Mouse (Mus musculus) c-Kit-positive CD71-positive TER-119-negative erythroid progenitor cells, embryonic 14.5 days (primary cell): ENCODE data around the gene Gjb3.

Source experiments
- DNase-seq: peaks from one replicate; pipeline ENCODE4 v3.0.0-alpha.2; 2013; ENCODE audit warnings: low read depth

The Gjb3 gene

GRCm38 (mm10) chr4:127334870-127335504 is 4.3 kb upstream of the Gjb3 start:
- no peak for DNase-seq

- no peak for DNase-seq
These were observed 527 bp upstream of the Gjb3 start for GRCm38 (mm10) chr4:127331171-127331570.

GRCm38 (mm10) chr4:127329751-127330150 is 893 bp downstream of the Gjb3 start:
- DNase-seq = no peak

- no peak for DNase-seq
These were observed 1.6 kb downstream of the Gjb3 start for GRCm38 (mm10) chr4:127329046-127329445.

- DNase-seq = no peak
These were observed 2.3 kb downstream of the Gjb3 start for GRCm38 (mm10) chr4:127328378-127328777.

GRCm38 (mm10) chr4:127327749-127328148 is 2.9 kb downstream of the Gjb3 start:
- DNase-seq = no peak

- no peak for DNase-seq
These were observed 3.4 kb downstream of the Gjb3 start for GRCm38 (mm10) chr4:127327258-127327657.

GRCm38 (mm10) chr4:127325276-127325675 is 5.4 kb downstream of the Gjb3 start:
- no peak for DNase-seq

- peak; percentile 51 for DNase-seq
These were observed 5.9 kb downstream of the Gjb3 start for GRCm38 (mm10) chr4:127324759-127325158.

- DNase-seq = no peak
These were observed 6.3 kb downstream of the Gjb3 start for GRCm38 (mm10) chr4:127324296-127324695.

- no peak for DNase-seq
These were observed 7.0 kb downstream of the Gjb3 start for GRCm38 (mm10) chr4:127323651-127324050.

GRCm38 (mm10) chr4:127319613-127320012 is 11.0 kb downstream of the Gjb3 start:
- DNase-seq = peak; percentile 40

GRCm38 (mm10) chr4:127317143-127317542 is 13.5 kb downstream of the Gjb3 start:
- no peak for DNase-seq

- DNase-seq = no peak
These were observed 14.9 kb downstream of the Gjb3 start for GRCm38 (mm10) chr4:127315753-127316152.

- no peak for DNase-seq
These were observed 16.1 kb downstream of the Gjb3 start for GRCm38 (mm10) chr4:127314585-127314984.

GRCm38 (mm10) chr4:127313861-127314260 is 16.8 kb downstream of the Gjb3 start, which contains the start of gene Gja4:
Gene Gja4 (minus strand): TSS chr4:127314039.
- peak; percentile 7 for DNase-seq

- DNase-seq = no peak
These were observed 18.3 kb downstream of the Gjb3 start for GRCm38 (mm10) chr4:127312349-127312748.

GRCm38 (mm10) chr4:127311561-127311960 is 19.1 kb downstream of the Gjb3 start:
- no peak for DNase-seq

GRCm38 (mm10) chr4:127306915-127307314 is 23.7 kb downstream of the Gjb3 start:
- DNase-seq = no peak

- DNase-seq = no peak
These were observed 26.8 kb downstream of the Gjb3 start for GRCm38 (mm10) chr4:127303796-127304195.

- DNase-seq = no peak
These were observed 30.1 kb downstream of the Gjb3 start for GRCm38 (mm10) chr4:127300503-127300902.

GRCm38 (mm10) chr4:127292631-127293030 is 38.0 kb downstream of the Gjb3 start:
- no peak for DNase-seq

- DNase-seq = no peak
These were observed 41.5 kb downstream of the Gjb3 start for GRCm38 (mm10) chr4:127289039-127289548.

GRCm38 (mm10) chr4:127286907-127287306 is 43.7 kb downstream of the Gjb3 start:
- no peak for DNase-seq
